8 mouse cellular contexts compared by ENCODE assay signal in genomic region chr4:152177537-152178343, GRCm38 (mm10). TPM values are rescaled to one million over a fixed set of nuclear protein-coding genes. Genes with fewer than 3 reads are reported as not detected.
A peak's percentile ranks its signal among the peaks of the same experiment; 100 is the strongest.
DNase-seq lines count a peak whose midpoint lies in the region; ATAC-seq and TF ChIP-seq lines count a peak whose summit lies in the region.

TSS of gene Acot7 (plus strand) at chr4:152178134.

- peak within 1 kb of the TSS; percentile 98 for H3K4me2 ChIP-seq in heart, embryonic 11.5 days
- H3K4me2 ChIP-seq in kidney, embryonic 16.5 days (replicated peaks; ENCODE audit: low read depth, low read length): peak within 1 kb of the TSS; percentile 96

- H3K9me3 ChIP-seq in erythroblast, embryonic 14.5 days (ENCODE audit: control insufficient read depth, low read length): no peaks in the 10 kb centered on the region
- H3K9me3 ChIP-seq in heart, embryonic 11.5 days (replicated peaks; ENCODE audit: control insufficient read depth, low read length): no peaks in the 10 kb centered on the region
- no peaks in the 10 kb centered on the region for H3K9me3 ChIP-seq in kidney, embryonic 16.5 days (ENCODE audit: low read length)

- H3K79me2 ChIP-seq in C2C12 (ENCODE audit: control insufficient read depth, insufficient read depth): peaks cover 47% of the 10 kb centered on the region

- H3K79me3 ChIP-seq in C2C12 (ENCODE audit: low read depth): peaks cover 45% of the 10 kb centered on the region

- H3ac ChIP-seq in C2C12 (ENCODE audit: control insufficient read depth, insufficient read length, low read depth): peak within 1 kb of the TSS; percentile 97

- H3K4me1 ChIP-seq in erythroblast, embryonic 14.5 days (ENCODE audit: control insufficient read depth): peaks cover 25% of the 10 kb centered on the region
- 0 out of 2 replicates have a peak, but pooled peaks cover 3% of the 10 kb centered on the region for H3K4me1 ChIP-seq in heart, embryonic 11.5 days (ENCODE audit: control insufficient read depth, insufficient read depth, low read length)
- peaks cover 26% of the 10 kb centered on the region for H3K4me1 ChIP-seq in kidney, embryonic 16.5 days (ENCODE audit: insufficient read depth, low read length)

- peak within 1 kb of the TSS; percentile 89 for H3K9ac ChIP-seq in heart, embryonic 11.5 days (ENCODE audit: low read depth, low read length)
- peak within 1 kb of the TSS; percentile 83 for H3K9ac ChIP-seq in kidney, embryonic 16.5 days (replicated peaks; ENCODE audit: low read length)

- ATAC-seq in heart, embryonic 11.5 days (replicated peaks; ENCODE audit: insufficient number of reproducible peaks, low FRiP score, low TSS enrichment): peak; percentile 96
- peak; percentile 95 for ATAC-seq in kidney, embryonic 16.5 days (ENCODE audit: low FRiP score, low TSS enrichment)

- H3K27ac ChIP-seq in heart, embryonic 11.5 days (ENCODE audit: low read depth, low read length): peak within 1 kb of the TSS; percentile 86
- H3K27ac ChIP-seq in kidney, embryonic 16.5 days (ENCODE audit: low read length): peak within 1 kb of the TSS; percentile 77

- H3K4me3 ChIP-seq in C2C12 (ENCODE audit: insufficient read depth, poor library complexity, severe bottlenecking): peak within 1 kb of the TSS; percentile 89
- H3K4me3 ChIP-seq in erythroblast, embryonic 14.5 days (replicated peaks): peak within 1 kb of the TSS; percentile 75
- peak within 1 kb of the TSS; percentile 54 for H3K4me3 ChIP-seq in heart, embryonic 11.5 days (ENCODE audit: low read depth, low read length)
- H3K4me3 ChIP-seq in kidney, embryonic 16.5 days (ENCODE audit: low read length): peak within 1 kb of the TSS; percentile 71

- TF ChIP-seq CTCF in C2C12 (IDR thresholded peaks at IDR 0.05; ENCODE audit: control insufficient read depth, insufficient read depth, insufficient read length): no peak

- H3K36me3 ChIP-seq in C2C12 (ENCODE audit: control insufficient read depth, insufficient read depth): peaks cover 23% of the 10 kb centered on the region
- no peaks in the 10 kb centered on the region for H3K36me3 ChIP-seq in erythroblast, embryonic 14.5 days (ENCODE audit: control insufficient read depth)
- H3K36me3 ChIP-seq in heart, embryonic 11.5 days (ENCODE audit: control insufficient read depth, insufficient read depth, low read length): no peaks in the 10 kb centered on the region
- H3K36me3 ChIP-seq in kidney, embryonic 16.5 days (ENCODE audit: insufficient read depth, low read length): no peaks in the 10 kb centered on the region

- under 1% methylated on average over 87 of the region's 108 CpGs for WGBS in heart, embryonic 11.5 days (ENCODE audit: insufficient replicate concordance)
- under 1% methylated on average over 102 of the region's 108 CpGs for WGBS in kidney, embryonic 16.5 days

- H3K27me3 ChIP-seq in C2C12 (ENCODE audit: control insufficient read depth, insufficient read depth, insufficient read length): no peaks in the 10 kb centered on the region
- peaks cover 47% of the 10 kb centered on the region for H3K27me3 ChIP-seq in erythroblast, embryonic 14.5 days (ENCODE audit: control insufficient read depth)
- H3K27me3 ChIP-seq in heart, embryonic 11.5 days (ENCODE audit: control insufficient read depth, insufficient read depth, low read length): peaks cover 16% of the 10 kb centered on the region
- H3K27me3 ChIP-seq in kidney, embryonic 16.5 days (ENCODE audit: insufficient read depth, low read length): no peaks in the 10 kb centered on the region

- peak; percentile 89 for DNase-seq in brain, embryonic 18.5 days (ENCODE audit: low read depth, low spot score)
- DNase-seq in liver: peak; percentile 96
- DNase-seq in monocyte, adult 2 months (ENCODE audit: low read depth in 1 of 2, low spot score in 2 of 2): peak; percentile 68 to 81
- DNase-seq in spleen, postnatal 14 days (ENCODE audit: low spot score in 2 of 2): peak; percentile 76 to 79

TF ChIP-seq in C2C12, 6 proteins besides CTCF, POLR2A, EP300 and RAD21:
- TF ChIP-seq MYOD1 (IDR thresholded peaks at IDR 0.05; ENCODE audit: control insufficient read depth, insufficient read length, low read depth) (peak; percentile 50), CEBPB (IDR thresholded peaks at IDR 0.05; ENCODE audit: low read depth) (no peak)

RNA-seq across cellular contexts. Expression of gene Acot7, which starts in this region (rescaled TPM):
- polyA plus RNA-seq in C2C12 (2012; fragmentation: generic; extraction: Trizol): 344 TPM
- 0.40 and 0.51 TPM in 2 replicates for polyA plus RNA-seq in erythroblast, embryonic 14.5 days (2012)
- polyA plus RNA-seq in heart, embryonic 11.5 days (2014; fragmentation: Nextera tagmentation; extraction: Ambion mirVana): 53.1 and 53.6 TPM in 2 replicates
- polyA plus RNA-seq in kidney, embryonic 16.5 days (2015; fragmentation: Nextera tagmentation; extraction: Ambion mirVana): 75.1 and 76.4 TPM in 2 replicates

Comparison
In these comparisons a context has a peak if more than half of its experiments do, and no peak if none do; other contexts are left out.
1. Peak in every context shown above with its lines: DNase-seq, ATAC-seq, H3K4me3 ChIP-seq and H3K27ac ChIP-seq.
2. RNA of gene Acot7 (polyA plus RNA-seq): 344 TPM in C2C12 (single experiment), 75.1 to 76.4 TPM in kidney, embryonic 16.5 days and 53.1 to 53.6 TPM in heart, embryonic 11.5 days; 0.40 to 0.51 TPM in erythroblast, embryonic 14.5 days; every median in the first group is over 10 times any median in the second.